Mouse (Mus musculus): ENCODE measurements around the gene Gm11127.
A peak's percentile ranks its signal among the peaks of the same experiment; 100 is the strongest.

Gene Gm11127

DNA sequence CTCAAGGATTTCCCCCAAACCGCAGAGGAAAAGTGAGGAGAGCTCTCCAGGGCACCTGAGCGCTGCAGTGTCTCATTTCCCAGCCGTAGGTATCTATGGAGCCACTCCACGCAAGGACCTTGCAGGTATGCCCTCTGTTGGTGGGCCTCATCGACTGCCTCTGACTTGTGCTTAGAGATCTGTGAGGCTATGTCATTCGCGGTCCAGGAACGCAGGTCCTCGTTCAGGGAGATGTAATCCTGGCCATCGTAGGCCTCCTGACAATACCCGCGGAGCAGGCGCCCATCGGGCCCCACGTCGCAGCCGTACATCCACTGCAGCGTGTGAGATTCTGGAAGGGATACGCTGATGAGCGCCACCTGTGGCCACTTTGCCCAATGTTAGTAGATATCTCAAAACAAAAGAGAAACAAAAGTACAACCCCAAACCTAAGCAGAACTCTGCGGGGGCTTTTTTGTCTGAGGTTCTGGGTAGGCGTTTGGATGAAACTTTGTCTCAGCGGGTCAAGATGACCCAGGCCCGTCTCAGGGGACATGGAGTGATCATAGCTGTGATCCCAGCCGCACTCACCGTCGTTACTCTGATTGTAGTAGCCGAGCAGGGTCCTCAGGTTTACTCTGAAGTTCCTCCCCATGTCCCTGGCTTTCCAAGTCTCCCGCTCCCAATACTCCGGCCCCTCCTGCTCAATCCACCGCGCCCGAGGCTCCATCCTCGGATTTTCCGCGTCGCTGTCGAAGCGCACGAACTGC is 26.4 kb downstream of the Gm11127 start:
- DNase-seq (ENCODE audit: inconsistent age in 2 of 2, low spot score in 1 of 2) = peak; percentile 66 to 91

DNA sequence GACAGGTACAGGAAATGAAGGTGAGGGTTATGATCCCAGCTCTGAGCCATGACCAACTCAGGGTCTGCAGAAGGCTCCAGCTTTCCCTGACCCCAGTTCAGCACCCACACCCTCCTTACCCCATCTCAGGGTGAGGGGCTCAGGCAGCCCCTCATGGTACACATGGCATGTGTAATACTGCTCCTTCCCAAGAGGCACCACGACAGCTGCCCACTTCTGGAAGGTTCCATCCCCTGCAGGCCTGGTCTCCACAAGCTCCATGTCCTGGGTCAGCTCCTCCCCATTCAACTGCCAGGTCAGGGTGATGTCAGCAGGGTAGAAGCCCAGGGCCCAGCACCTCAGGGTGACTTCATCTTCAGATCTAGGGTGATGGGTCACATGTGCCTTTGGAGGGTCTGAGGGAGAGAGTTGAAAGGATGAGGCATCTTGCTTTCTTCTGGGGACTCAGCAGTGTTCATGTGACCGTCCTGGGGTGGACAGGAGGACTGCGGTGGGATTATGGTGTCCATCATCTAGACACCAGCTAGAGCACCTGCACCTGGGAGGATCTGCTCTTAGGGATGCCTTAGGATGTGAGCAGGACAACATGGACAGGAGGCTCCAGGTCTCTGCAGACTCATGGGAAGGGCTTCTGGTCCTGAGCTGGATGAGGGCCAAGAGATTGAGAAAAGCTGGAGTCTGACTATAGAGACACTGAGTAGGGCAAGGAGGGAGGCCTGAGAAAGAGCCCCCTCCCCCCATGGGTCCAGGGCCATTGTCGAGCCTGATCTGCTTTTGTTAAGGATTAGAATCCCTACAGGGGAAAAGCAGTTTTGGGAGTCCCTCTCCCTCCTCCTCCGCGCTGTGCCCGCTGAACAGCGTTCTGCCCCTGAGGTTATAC is 27.2 kb downstream of the Gm11127 start:
- DNase-seq (ENCODE audit: inconsistent age in 2 of 2, low spot score in 1 of 2) = peak; percentile 38 to 43

DNA sequence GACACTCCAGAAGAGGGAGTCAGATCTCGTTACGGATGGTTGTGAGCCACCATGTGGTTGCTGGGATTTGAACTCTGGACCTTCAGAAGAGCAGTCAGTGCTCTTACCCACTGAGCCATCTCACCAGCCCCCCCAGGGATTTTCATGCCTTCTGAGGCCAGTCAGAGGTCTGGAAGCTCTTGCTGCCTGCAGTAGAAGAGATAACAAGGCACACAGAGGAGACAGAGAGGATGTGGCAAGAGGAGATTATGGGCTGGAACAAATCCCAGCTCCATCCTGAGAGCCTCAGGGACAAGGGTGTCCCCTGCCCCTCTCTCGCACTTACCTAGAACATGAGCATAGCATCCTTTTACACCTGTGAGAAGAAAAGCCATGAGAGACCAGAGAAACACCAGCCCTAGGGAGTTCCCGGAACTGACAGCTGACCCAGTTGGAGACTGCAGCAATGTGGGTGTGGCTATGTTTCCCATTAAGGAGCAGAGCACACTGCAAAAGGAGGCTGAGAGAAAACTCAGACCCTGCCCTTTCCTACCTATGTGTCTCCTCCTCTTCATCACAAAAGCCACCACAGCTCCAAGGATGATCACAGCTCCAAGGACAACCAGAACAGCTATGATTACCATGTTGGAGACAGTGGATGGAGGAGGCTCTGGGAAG is 28.0 kb downstream of the Gm11127 start:
- peak in 1 of 2 experiments; percentile 48 for DNase-seq (ENCODE audit: inconsistent age in 2 of 2, low spot score in 1 of 2)

DNA sequence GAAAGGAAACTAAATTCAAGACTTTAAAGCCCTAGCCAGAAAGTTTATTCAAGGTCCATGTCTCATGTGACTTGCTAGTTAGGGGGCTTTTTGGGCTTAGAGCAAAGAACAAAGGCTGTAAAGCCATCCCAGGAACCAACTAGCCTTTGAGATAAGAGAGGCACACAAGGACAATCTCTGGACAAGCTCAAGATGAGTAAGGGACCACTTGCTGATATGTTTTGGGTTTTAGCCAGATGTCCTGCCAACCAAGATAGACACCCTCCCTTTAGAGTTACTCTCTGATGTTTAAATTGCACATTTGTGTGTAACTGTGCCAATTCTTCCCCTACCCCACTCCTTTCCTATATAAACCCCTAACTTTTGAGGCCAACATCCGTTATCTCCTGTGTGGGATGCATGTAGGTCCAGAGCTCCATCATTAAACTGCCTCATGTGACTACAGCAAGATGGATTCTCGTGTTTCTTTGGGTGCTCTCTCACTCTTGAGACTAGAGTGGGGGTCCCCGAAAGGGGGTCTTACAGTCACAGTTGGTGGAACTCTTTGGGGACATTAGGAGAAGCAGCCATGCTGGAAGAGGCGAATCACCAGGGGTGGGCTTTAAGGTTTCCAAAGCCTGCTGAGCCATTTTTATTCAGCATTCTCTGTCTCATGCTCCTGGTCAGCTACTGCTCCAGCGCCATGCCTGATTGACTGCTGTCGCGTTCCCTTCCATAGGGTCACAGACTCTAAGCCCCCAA is 29.1 kb downstream of the Gm11127 start:
- DNase-seq (ENCODE audit: inconsistent age in 2 of 2, low spot score in 1 of 2) = no peak

DNA sequence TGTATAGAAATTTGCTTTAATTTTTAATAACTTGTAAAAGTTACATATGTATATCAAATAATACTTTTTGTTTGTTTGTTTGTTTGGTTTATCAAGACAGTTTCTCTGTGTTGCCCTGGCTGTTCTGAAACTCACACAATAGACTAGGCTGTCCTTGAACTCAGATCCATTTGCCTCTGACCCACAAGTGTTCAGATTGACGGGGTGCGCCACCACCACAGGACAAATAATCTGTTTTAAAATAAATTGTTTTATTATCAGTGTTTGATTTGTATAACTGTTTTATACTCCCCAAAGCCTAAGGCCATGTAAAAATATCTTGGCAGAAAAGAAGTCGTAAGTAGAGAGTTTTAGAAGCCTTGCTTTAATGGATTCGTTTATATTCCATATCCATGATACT is 30.5 kb downstream of the Gm11127 start:
- DNase-seq (ENCODE audit: inconsistent age in 2 of 2, low spot score in 1 of 2) = no peak

DNA sequence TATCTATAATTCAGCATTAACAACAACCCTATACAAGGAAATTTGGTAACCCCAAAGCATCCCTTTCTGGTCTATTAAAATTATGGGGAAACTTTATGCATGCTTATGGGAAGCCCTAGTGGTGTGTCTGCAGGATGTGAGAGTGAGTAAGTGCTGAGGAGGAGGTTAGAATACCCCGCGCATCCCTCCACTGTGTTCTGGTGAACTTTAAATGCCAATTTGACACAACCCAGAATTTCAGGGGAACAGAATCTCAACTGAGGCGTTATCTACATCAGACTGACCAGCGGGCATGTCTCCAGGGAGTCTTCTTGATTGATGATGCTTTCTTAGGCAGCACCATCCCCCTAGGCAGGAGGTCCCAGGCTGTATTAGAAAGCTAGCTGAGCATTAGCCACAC is 32.3 kb downstream of the Gm11127 start:
- DNase-seq (ENCODE audit: inconsistent age in 2 of 2, low spot score in 1 of 2) = no peak

DNA sequence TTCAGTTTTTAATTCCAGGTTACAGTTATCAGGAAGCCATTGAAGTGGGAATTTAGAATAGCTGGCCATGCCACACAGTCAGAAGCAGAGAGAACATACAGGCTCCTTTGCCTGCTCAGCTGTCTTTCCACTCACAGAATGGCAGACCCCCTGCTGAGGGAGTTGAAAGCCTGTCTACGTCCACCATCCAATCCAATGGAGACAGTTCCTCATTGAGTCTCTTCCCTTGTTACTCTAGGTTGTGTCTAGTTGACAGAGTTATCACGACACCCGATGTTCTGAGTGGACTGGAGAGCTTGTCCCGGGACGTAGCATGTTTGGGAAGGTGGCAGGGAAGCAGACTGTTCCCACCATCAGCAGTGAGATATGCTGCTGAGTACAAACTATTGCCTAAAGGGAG is 33.0 kb downstream of the Gm11127 start:
- DNase-seq (ENCODE audit: inconsistent age in 2 of 2, low spot score in 1 of 2) = no peak

DNA sequence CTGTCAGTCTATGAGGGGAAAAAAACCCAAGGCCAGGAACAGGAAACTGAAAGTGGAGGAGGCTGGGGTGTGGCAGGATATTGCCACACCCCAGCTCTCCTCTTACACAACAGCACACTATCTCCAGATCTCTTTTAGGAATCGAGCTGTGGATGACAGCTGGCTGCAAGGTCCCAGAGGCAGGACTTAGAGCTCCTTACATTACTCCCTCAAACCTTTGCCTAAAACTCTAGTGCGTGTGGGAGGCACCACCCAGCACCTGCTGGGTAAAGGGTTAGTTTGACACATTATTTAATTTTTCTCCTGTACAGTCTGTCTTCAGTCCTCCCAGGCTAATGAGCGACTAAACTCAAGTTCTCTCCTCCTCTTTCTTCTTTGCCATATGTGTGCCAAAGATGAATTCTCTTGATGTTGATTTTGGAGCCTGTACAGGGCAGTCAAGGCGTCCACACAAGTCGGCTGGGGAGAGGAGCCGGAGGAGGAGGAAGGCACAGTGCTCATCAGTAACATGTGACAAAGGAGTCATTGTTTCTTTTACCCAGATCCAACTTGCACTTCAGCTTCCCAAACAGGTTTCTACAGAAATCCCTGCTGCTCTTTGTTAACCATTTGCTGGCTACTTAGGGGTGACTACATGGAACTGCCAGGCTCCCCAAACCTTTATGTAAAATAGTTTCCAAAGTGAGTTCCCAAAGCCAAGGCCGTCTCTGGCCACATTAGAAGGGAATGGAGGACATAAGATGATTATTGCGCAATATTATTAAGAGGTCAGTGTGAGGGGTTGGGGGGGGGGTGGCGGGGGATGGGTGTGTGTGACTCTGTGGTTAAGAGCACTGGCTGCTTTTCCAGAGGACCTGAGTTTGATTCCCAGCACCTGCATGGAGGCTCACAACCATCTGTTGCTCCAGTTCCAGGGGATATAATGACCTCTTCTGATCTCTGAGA is 34.2 kb downstream of the Gm11127 start:
- DNase-seq (ENCODE audit: inconsistent age in 2 of 2, low spot score in 1 of 2) = peak; percentile 50 to 82

DNA sequence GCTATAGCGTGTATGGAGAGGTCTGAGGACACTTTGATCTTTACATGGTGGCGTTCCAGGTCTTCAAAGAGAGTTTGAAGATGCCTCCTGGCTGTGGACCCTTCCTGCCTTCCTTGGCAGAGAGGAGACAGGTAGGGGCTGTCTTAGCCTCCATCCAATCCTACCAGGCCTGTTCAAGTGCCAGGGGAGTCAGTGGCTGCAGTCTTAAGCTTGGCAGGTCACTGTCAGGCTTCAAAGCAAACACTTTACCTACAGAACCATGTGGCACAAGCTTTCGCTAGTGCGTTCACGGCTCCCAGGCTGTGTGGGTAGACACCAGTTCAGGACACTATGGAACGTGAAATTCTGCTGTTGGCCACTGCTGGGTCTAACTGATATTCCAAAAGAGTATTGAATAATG is 35.2 kb downstream of the Gm11127 start:
- DNase-seq (ENCODE audit: inconsistent age in 2 of 2, low spot score in 1 of 2) = no peak

DNA sequence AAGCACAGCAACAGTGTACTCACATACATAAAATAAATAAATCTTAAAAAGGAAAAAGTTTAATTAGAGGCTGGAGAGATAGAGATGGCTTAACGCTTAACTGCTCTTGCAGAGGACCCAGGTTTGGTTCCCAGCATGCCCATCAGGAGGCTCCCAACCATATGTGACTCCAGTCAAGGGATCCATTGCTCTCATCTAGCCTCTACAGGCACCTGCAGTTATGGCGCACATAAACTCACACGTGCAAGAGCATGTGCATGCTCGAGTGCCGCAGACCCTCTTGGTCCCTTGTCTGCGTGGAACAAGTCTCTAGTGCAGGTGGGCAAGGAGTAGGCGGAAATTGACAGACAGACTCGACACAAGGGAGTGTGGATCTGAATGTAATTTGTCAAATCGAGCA is 36.1 kb downstream of the Gm11127 start:
- DNase-seq (ENCODE audit: inconsistent age in 2 of 2, low spot score in 1 of 2) = no peak

DNA sequence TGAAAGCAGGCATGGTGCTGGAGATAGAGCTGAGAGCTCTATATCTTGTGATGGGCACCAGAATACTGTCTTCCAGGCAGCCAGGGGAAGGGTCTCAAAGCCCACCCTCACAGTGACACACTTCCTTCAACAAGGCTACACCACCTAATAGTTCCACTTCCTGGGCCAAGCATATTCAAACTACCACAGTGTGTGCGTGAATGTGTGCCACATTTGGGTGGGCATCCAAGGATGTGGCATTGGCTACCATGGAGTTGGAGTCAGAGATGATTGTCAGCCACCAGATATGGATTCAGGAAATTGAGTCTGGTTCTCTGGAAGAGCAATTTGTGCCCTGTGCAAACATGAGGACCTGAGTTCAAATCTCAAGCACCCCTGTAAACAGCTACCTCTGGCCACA is 36.9 kb downstream of the Gm11127 start:
- peak in 1 of 2 experiments; percentile 49 for DNase-seq (ENCODE audit: inconsistent age in 2 of 2, low spot score in 1 of 2)

DNA sequence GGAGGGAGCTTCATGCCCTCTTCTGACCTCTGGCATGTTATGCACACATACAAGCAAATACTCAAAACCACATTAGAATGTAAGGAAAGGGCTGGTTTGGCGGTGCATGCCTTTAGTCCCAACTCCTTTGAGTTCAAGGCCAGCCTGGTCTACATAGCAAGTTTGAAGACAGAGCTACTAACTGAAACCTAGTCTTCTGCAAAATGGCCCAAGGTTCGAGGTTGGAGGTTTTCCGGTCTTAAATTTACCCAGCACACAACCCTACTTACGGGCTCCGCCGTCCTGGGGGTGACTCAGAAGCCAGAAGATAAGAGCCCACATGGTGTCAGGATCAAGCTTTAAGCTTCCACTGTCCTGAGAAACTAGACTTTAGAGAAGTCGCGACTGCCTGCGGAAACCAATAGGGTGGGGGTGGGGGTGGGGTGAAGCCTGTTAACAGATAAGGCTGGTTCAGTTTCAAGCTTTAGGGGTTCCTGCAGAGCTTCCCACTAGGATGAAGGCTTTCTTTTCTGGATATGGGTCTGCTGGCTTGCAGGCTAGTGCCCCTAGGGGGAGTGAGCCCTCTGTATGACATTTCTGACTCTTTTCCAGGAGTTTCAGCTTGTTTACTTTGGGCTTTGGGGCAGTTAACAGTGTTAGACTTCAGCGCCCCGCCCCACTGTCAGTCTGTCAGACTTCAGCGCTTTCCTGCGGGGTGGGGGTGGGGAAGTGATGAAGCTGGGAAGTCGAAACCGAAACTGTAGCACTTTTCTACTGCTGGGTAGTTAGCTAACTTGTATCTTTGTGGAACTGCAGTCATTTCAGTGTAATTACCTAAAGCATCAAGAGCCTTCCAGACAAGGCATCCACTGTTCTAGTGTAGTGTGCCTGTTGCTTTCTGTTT is 37.7 kb downstream of the Gm11127 start, which contains the start of gene H2-T24:
Gene H2-T24 (minus strand): TSS at position 370 of the 883 bp plus-strand sequence.
- DNase-seq (ENCODE audit: inconsistent age in 2 of 2, low spot score in 1 of 2) = peak; percentile 79 to 93

DNA sequence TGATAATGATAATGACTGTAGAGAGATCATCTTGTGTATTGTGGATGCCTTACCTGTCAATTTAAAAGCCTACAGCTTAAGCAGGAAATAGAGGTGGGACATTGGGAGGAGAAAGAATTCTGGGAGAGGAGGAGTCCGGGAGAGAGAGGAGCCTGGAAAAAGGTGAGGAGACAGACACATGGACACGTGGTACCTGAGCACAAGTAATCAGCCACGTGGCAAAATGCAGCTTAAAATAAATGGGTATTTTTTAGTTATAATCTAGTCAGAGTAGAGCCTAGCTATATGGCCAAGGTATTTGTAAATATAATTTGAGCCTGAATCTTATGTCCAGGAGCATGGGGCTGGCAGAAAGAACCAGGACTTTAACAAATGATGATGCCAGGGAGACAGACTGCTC is 38.7 kb downstream of the Gm11127 start:
- no peak for DNase-seq (ENCODE audit: inconsistent age in 2 of 2, low spot score in 1 of 2)

DNA sequence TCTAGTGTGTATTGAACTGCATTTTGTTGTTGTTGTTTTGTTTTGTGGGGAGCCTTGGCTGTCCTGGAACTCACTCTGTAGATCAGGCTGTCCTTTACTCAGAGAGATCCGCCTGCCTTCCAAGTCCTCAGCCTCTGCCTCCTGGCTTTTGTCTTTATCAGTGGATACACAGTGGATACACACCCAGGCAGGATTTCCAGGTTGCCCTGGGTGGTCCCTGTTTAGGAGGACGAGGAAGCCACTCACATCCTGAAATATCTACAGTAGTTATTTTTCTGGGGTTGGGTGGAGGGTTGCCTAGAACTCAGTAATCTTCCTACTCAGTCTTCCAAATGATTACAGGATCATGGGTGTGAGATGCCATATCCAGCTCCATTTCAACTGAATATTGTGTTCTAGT is 39.2 kb downstream of the Gm11127 start:
- DNase-seq (ENCODE audit: inconsistent age in 2 of 2, low spot score in 1 of 2) = peak in 1 of 2 experiments; percentile 71

DNA sequence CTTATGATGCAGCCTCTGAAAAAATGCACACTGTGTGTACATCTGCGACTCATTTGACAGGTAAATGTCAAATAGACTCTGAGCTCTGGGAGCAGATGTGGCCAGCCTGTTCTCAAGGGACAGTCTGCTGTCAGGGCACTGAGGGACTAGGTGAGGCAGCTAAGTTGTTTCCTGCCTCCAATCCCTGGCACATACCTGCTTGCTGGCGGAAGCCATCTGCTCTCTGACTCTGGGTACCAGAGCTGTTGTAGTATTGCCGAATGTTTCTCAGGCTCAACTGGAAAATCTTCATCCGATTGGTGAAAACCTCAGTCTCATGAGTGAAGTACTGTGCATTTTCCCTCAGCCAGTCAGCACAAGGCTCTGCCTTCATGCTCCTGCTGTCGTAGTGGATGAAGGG is 41.1 kb downstream of the Gm11127 start:
- no peak for DNase-seq (ENCODE audit: inconsistent age in 2 of 2, low spot score in 1 of 2)

DNA sequence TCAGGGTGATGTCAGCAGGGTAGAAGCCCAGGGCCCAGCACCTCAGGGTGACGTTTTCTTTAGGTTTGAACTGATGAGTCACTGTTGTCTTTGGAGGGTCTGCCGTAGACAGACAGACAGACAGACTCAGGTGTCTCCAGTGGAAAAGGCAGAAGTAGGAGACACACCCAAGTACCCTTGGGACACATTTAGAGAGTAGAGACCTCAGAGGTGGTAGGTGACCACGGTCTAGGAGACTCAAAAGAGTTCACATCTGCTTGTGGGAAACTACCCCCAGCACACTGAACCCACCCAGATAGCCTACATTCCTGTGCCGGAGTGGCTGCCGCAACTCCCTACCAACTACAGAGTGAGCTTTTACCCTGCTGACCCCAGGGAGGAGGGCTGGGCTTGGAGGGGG is 43.2 kb downstream of the Gm11127 start:
- no peak for DNase-seq (ENCODE audit: inconsistent age in 2 of 2, low spot score in 1 of 2)
